Mouse (Mus musculus): ENCODE measurements around the gene Thegl. TPM values are rescaled to one million over a fixed set of nuclear protein-coding genes. Genes with fewer than 3 reads are reported as not detected.
"Not testable (repeated sequence)": the region's sequence is repeated elsewhere in the genome, so short reads cannot be mapped to it uniquely, and the experiment has no call there.

Gene Thegl
- total RNA-seq, 2 experiments from 2014 or later, result not detected

GRCm38 (mm10) chr5:77094510-77095491, 79.0 kb downstream of the Thegl start:
- peak; percentile 88 for DNase-seq

DNA sequence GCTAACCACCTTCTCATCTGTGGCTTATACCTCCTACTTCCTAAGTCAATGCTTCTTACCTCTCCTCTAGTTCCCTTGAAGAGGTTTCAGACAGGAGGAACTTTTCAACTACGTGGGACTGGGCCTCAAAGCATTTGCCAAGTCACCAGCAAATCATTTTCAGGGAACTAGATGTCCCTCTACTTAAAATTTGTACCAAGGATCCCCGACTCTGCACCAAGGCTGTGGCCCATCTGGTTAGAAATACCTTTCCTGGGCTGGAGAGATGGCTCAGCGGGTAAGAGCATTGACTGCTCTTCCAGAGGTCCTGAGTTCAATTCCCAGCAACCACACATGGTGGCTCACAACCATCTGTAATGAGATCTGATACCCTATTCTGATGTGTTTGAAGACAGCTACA, 80.4 kb downstream of the Thegl start:
- not testable (repeated sequence) for DNase-seq

- DNase-seq, result no peak
Observed at GRCm38 (mm10) chr5:77097686-77098085, 81.9 kb downstream of the Thegl start.

GRCm38 (mm10) chr5:77098874-77099273, 83.1 kb downstream of the Thegl start:
- DNase-seq, result no peak

- DNase-seq, result peak; percentile 39
Observed at GRCm38 (mm10) chr5:77099317-77099996, 83.6 kb downstream of the Thegl start.

DNA sequence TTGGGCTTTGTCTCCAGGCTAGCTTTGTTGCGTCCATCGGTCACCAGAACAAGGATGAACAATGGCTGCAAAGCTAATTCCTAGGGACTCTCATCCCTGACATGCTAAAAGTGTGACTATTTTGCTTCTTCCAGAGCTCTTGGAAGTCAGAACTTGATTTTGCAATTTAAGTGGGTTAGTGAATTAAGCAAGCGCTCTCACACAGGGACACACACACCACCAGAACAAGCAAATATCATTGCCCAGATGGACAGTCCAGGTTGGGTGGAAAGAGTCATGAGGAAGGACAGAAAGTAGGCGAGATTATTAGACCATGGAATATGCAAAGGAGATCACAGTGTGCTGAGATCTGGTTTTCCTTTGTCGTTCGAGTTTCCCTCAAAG, 84.2 kb downstream of the Thegl start:
- DNase-seq, result no peak

GRCm38 (mm10) chr5:77100691-77101090, 84.9 kb downstream of the Thegl start:
- DNase-seq, result no peak

- no peak for DNase-seq
Observed at GRCm38 (mm10) chr5:77102522-77103365, 86.9 kb downstream of the Thegl start.

GRCm38 (mm10) chr5:77107146-77107822, 91.5 kb downstream of the Thegl start:
- no peak for DNase-seq

DNA sequence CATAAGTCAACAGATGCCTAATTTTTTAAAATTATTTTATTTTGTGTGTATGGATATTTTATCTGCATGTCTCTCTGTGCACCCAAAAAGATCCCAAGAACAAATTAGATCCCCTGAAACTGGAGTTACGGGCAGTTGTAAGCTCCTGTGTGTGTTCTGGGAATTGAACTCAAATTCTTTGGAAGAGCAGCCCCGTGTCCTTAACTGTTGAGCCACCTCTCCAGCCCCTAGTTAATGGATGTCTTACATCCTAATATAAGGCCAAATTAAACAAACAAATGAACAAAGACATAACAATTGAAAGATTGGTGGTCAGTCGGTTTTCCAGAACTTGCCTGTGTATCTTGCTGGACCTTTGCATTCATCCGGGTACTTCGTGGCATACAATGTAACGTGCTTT, 93.0 kb downstream of the Thegl start:
- DNase-seq, result no peak

DNA sequence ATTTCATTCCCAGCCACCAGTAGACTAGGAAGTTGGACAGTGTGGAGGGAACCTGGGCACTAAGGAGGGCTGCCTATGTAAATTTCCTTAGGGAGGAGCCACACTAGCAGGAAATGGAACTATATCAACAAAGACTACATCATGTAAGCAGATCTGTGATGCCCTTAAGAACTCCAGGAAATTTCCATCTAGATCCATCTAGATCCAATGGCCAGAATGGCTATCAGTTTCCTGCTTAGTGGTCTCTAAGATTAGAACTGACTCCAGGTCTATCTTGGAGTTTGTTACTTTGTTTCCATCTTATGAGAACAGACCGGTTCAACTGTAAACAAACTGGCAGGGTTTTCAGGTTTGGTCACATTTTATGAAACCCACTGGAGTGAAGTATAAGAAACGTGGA, 94.0 kb downstream of the Thegl start:
- no peak for DNase-seq

Other genes starting within 250 kb of the Thegl start
- gene Aasdh, start 110.5 kb upstream of the Thegl start, total RNA-seq (2021), result 10 to 100 TPM; 10.2 to 11.3 TPM
- gene Paics, start 64.7 kb upstream of the Thegl start, total RNA-seq (2021), result 100 to 1,000 TPM; 173 to 183 TPM
- 10 to 100 TPM; 19.3 to 21.0 TPM for gene Ppat, start 64.4 kb upstream of the Thegl start, total RNA-seq (2021)
- gene Srp72, start 41.3 kb upstream of the Thegl start, total RNA-seq (2021), result 10 to 100 TPM; 72.0 to 72.7 TPM
- gene Arl9, start 12.0 kb upstream of the Thegl start, total RNA-seq (2021), result not detected
- gene Hopx, start 99.1 kb downstream of the Thegl start, total RNA-seq (2021), result 100 to 1,000 TPM; 432 to 451 TPM
- under 1 TPM; 0.48 to 0.74 TPM for gene Spink2, start 195.4 kb downstream of the Thegl start, total RNA-seq (2021)
- gene Rest, start 249.5 kb downstream of the Thegl start, total RNA-seq (2021), result 10 to 100 TPM; 33.2 to 34.3 TPM

Measured in heart, postnatal 4 days (tissue).